Mouse (Mus musculus) G1E (cell line): ENCODE data around the gene Rdh16f2.

Source experiments
- CTCF ChIP-seq: IDR thresholded peaks from 2 replicates; pipeline ENCODE4 v1.5.1; 2012; ENCODE audit warnings: low read depth, low read length, inconsistent platforms, mixed read lengths
- TAL1 ChIP-seq: conservative IDR thresholded peaks from 2 replicates; pipeline ENCODE4 v1.6.1; 2012; ENCODE audit warnings: low read depth, low read length, inconsistent platforms, mixed read lengths

GRCm38 (mm10) chr10:127835292-127835691, 31.0 kb upstream of the Rdh16f2 start:
- TF ChIP-seq CTCF (no peak), TAL1 (no peak)
